Mouse (Mus musculus) kidney, postnatal 14 days (tissue): ENCODE results near the gene Slc17a3.

Experiments
- DNase-seq: peaks from one replicate; pipeline ENCODE4 v3.0.0; 2022; ENCODE audit warnings: mixed read lengths

The Slc17a3 gene

DNA sequence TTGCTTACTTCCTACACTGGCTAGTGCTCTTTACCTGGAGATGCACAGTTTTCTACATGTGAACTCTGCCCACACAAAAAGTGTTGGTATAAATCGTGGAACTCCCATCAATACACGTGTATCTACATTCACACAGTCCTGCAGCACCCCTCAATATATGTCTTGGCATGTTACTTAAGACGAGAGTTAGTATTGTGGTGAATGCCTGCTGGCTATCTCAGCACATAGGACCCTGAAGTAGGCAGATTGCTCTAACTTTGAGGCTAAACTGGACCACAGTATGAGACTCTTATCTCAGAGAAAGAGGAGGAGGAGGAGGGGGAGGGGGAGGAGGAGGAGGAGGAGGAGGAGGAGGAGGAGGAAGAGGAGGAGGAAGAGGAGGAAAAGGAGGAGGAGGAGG lies 39.9 kb downstream of the Slc17a3 start:
- DNase-seq = no peak

DNA sequence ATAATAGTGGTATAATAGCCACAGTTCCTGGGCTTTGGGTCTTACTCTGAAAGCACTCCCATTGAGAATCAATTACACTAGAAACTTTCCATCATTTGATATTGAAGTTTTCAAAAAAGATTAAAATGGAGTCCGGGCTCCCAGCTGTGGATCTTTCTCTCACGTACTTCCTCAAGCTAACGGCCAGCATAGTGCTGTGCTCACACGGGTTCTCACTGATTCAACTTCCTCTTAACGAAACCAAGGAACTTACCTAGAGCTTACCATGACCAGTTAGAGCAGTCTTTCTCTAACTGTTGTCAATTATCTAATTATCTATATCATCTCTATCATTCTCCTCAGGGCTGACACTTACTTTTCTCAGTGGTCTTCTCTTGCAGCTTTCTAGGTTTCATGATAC lies 40.4 kb downstream of the Slc17a3 start:
- DNase-seq = no peak

DNA sequence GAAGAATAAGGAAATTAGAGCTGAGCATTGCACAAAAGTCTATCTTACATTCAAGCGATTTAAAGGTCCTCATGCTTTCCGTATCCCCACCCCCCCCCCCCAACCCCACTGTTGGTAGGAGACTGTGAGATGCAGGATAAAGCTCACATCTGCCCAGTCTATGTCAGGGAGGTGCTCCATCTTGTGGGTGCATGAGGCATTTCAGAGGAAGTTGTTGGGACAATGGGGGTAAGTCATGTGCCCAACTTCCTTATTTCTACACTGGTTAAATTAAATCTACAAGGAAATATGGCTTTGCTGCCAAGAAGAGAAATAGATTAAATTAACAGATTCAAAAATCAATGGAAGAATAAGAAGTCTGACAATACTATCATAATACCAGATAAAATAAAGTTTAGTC lies 46.3 kb downstream of the Slc17a3 start:
- DNase-seq = no peak

DNA sequence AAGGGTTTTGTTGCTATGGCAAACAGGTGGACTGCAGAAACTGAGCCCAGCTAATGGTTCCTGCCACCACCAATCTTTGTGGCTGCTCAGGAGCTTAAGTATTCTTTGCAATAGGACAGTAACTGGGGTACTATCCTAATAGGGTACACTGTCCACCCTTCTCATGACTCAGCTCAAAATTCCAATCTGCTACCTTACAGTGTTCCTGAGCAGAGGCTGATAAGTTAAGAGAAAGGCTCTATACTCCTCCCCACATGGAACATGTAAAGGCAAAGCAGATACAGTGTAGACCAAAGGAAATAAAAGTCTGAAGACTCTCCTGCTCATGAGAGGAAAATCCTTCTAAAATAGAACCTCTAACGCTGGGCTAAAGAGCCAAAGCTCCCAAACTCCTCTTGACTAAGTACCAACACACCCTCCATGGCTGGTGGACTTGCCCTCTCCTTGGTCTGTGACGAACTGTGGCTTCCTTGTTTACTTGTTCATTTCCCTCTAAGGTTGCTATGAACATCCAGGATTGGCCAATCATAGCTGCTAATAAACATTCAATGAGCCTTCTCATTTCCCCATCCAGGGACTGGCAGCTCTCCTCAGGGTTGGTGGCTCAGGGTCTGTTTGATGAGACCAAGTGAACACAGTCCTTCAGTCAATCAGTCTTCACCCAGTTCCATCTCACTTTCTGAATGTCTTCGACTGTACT lies 47.9 kb downstream of the Slc17a3 start:
- DNase-seq = no peak

DNA sequence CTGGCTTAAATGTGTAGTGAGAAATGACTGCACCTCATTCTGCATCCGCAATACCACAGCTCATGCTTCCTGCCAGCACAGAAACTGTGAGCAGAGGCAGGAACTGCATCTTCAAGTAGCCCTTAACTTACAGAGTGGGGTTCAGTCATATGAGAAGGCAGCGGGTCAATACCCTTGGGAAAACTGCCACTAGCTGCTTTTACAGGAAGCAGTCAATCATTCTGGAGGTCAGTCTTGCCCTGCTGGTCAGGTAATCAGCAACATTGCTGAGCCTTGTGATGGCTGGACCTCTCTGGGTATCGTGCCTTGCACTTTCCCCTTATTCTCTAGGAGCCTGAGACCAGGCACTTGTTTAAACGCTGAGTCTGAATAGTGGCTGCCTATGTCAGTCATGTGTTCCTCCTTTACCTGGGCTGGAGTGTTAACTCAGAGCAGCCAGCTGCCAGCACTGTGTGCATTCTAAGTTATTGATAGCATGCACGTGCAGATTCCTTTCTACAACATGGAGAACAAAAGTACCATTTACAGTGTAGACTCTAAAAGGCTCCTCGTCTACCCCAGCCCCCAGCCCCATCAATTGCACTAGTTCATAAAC lies 49.9 kb downstream of the Slc17a3 start:
- peak; percentile 46 for DNase-seq

DNA sequence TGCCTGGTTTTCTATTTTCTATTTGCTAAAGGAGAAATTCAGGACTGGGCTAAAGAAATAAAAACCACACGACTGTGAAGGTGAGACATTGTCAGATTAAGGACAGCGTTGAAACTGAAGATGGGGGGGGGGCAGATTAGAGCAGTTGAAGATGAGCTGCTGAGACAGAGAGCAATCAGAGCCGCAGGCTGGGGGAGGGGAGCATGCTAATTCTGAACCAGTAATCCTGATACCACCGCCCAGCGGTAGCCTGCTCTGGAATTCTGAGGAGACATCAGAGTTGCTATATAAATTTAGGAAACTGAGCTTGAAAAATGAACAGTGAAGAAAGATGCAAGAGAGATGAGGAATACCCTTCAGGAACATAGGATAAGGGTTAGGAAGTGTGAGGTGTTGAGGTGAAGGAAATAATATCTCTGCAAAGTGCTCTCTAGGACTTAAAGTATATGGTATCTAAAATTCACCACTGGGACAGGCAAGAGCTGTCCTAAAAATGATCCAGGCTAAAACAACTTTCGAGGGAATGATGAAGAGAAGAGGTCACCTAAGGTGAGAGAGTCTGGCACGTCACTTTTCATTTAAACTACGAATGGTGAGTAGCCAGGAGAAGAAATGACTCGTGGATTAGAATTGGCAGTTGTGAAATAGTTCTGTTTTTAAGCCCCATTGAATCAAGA lies 53.5 kb downstream of the Slc17a3 start:
- no peak for DNase-seq

DNA sequence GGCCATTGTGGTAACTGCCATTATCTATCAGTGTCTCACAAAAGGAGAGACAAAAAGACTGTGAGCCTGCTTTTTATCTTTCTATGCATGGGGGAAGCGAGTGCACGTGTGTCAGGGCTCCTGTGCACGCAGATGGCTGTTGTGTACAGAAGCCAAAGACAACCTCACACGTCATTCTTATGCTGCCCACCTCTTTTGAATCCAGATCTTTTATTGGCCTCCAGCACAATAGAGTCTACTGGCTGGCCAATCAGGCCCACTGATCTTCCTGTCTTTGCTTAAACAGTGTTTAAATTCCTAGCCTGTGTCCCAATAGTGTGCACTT lies 54.0 kb downstream of the Slc17a3 start:
- DNase-seq = no peak

DNA sequence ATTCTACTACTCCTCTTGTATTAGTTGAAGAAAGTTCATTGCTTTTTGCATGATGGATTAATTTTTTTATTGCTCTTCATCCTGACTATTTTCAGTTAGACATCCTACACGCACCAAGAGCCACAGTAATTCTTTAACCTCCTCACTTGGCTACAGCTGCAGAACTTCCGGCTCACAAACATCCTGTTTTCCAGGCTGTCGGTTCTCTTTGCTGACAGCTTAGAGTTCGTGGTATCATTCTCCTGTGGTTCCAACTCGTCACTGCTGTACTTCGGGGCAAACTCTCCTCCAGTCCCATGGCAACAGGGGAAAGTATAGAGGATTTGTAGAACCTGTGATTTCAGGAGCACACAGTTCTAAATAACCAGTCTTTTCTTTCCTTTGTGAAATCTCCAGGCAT lies 59.0 kb downstream of the Slc17a3 start:
- peak; percentile 35 for DNase-seq

DNA sequence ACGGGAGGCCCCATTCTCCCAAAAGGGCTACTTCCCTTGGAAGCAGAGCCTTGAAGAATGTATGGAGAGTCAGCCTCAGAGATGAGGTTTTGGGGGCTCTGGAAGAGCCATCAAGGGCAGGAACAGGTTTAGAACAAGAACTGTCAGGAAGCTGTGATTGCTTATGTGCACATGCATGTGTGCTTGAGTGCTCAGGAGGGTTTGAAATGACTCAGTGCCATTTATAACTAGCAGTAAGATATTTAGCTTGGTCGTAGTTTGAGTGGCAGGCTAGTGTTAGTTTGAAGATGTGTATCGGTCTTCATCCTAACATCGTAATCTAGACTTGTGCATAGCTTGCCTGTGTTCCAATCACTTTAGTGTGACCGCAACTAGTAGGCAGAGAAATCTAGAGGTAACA lies 67.7 kb downstream of the Slc17a3 start:
- no peak for DNase-seq

DNA sequence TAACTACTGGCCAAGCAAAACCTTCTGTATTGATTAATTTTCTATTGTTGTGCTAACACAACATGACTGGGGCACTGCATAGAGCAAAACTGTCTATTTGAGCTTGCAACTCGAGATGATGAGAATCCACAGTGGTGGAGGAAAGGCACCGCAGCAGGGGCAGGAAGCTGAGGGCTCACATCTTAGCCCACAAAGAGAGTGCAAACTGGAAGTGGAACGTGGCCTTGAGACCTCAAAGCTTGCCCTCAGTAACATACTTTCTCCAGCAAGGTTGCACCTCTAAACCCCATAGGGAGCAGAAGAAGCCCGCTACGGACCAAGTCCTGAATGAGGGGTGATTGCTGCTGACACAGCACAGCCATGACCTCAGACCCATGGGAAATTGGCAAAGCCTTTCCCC lies 70.9 kb downstream of the Slc17a3 start:
- no peak for DNase-seq
